Mouse (Mus musculus) heart, adult 9 months (tissue): Measurements from ENCODE around the gene Coro6.

Experiments used
- DNase-seq, 2 experiments: peaks; one replicate each; pipeline ENCODE4 v3.0.0; 2022; ENCODE audit warnings: low spot score in 2 of 2

The Coro6 gene

GRCm38 (mm10) chr11:77512891-77513810, 50.9 kb downstream of the Coro6 start:
- peak; percentile 88 for DNase-seq

- DNase-seq = no peak
These were observed 51.6 kb downstream of the Coro6 start for GRCm38 (mm10) chr11:77513811-77514170.

DNA sequence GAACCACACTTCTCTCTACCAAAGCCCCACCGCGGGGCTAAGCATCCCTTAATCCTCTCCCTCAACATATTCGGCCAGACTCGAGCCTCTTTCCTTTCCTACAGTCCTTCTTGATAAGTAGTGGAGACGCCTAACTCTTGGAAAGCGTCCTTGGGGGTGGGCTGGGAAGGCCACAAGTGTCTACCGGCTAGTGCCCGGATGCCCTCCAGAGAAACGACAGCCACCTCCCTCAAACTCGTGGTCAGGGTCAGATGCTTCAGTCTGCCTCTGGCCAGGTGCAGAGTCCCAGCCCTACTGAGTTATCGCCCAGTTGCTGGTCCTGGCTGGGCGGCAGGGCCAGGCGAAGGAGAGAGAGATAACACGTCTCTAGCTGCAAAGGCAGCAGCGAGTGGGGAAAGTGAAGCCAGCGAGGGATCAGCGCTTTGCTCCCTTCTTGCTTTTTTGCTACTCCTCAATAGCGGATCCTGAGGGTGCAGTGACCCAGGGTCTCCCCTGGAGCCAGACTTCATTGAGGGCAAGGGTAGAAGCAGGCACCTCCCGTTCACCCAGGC, 52.1 kb downstream of the Coro6 start:
- DNase-seq = peak in 1 of 2 experiments; percentile 42

GRCm38 (mm10) chr11:77514832-77515636, 52.8 kb downstream of the Coro6 start, which contains the start of gene Abhd15:
Gene Abhd15, plus strand, starts transcription at chr11:77515121.
- peak; percentile 84 for DNase-seq

DNA sequence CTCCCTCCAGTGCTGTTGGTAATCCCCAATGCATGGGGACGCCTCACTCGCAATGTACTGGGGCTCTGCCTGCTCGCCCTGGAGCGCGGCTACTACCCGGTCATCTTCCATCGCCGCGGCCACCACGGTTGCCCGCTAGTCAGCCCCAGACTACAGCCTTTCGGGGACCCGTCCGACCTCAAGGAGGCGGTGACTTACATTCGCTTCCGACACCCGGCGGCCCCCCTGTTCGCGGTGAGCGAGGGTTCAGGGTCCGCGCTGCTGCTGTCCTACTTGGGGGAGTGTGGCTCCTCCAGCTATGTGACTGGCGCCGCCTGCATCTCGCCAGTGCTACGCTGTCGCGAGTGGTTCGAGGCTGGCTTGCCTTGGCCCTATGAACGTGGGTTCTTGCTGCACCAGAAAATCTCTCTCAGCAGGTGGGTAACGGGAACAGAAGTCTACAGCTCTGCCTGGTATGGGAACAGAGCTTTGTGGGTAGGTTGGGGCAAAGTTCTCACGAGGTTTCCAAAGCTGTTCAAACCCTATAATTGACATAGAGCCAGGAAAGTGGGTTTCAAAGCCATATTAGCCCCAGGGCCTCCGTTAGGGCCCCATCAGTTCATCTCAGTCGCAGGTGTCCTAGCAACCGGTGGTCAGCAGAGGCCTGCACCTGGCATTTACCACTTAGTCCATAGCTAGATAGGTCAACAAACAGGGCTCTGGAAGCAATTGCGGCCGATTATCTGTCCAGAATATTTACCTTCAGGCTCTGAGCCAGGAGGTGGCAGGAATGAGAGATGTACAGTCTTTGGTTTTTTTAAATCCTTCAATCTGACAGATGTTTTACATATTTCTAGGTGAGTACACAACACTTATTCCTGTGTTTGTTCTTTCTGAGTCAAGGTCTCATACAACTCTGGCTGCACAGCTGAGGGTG, 53.7 kb downstream of the Coro6 start, which contains the start of gene Trp53i13:
TSS of gene Trp53i13 (minus strand) at position 344 of the 916 bp plus-strand sequence.
- DNase-seq = peak in 1 of 2 experiments; percentile 33

DNA sequence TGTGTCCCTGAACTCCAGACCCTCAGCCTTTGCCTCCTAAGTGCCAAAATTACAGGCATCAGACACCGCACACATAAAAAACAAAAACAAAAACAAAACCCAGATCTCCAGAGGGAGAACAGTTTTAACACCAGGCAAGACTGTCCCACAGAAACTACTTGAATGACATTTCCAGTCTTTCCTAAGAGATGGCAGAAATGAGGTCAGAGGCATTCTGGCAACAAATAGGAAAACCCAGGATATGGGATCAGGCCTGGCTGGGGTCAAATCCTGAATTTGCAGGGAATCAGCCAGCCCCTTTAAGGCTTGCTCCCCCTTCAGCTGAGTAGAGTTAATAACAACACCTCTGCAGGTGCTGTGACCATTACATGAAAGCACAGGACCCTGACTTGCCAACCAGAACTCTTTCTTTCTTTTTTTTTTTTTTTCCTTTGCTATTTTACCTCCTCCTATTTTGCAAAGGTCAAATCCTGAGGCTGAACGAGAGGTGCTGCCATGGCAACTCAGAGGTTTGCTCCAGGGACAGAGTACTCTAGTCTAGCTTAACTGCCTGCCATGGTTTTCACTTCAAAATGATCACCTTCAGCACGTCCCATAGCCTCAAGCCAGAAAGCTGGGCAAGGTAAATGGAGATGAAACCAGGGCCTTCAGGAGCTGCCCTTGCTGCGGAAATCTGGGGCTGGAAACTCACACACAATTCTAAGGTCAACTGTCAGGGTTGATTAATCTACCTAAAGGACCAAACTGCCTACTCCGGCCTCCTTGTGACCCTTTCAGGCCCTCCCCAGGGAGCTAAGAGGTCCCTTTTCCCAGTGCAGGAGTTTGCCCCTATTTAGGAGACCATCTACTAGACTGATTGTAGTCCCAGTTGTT, 54.6 kb downstream of the Coro6 start:
- no peak for DNase-seq

GRCm38 (mm10) chr11:77518051-77518798, 56.0 kb downstream of the Coro6 start:
- no peak for DNase-seq

DNA sequence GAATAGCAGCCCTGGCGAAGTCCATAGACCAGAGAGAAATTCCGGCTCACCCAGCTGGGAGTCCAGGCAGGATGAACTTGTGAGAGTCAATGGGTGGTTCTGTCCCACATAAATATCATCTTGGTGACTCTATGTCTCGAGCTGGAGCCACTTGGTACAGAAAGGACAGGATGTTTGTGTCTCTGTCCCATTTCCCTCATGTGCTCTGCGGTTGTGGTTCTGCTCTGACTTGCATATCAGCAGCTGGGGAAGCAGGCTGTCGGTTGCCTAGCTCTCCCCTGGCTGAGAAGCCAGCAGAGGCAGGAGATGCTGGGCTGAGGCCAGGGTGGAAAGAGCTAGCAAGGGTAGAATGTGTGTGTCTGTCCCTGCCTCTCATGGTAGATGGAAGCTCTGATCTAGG, 56.8 kb downstream of the Coro6 start, which contains the start of gene Gm10392:
TSS of gene Gm10392 (minus strand) at position 156 of the 400 bp plus-strand sequence.
- DNase-seq = peak in 1 of 2 experiments; percentile 63
